Mouse (Mus musculus) limb, embryonic 11.5 days (tissue): Measurements from ENCODE around the gene Ptprk. TPM values are rescaled to one million over a fixed set of nuclear protein-coding genes. Genes with fewer than 3 reads are reported as not detected.

ENCODE experiments used
- ATAC-seq: fragments of 200-750 bp; cut with Nextera tagmentation; 2 replicates; pipeline ENCODE4 v1.8.0; 2017; ENCODE audit warnings: low read depth; ENCODE audit not compliant: insufficient number of reproducible peaks, low FRiP score, low TSS enrichment
- DNase-seq: peaks from one replicate; pipeline ENCODE4 v3.0.0-alpha.2; 2015; ENCODE audit warnings: low spot score
- H3K27ac ChIP-seq: fragments of 300-500 bp; sonication (generic); replicated peaks from 2 replicates; pipeline ENCODE4 v1.5.1; 2014; ENCODE audit warnings: low read depth, mild to moderate bottlenecking, low read length
- H3K27me3 ChIP-seq: fragments of 300-500 bp; sonication (generic); 2 replicates; pipeline ENCODE4 v1.6.1; 2014; ENCODE audit warnings: mild to moderate bottlenecking, low read length, mixed read lengths; ENCODE audit not compliant: control insufficient read depth, insufficient read depth
- H3K36me3 ChIP-seq: fragments of 300-500 bp; sonication (generic); 2 replicates; pipeline ENCODE4 v1.6.1; 2014; ENCODE audit warnings: mild to moderate bottlenecking, low read length, moderate library complexity, mixed read lengths; ENCODE audit not compliant: control insufficient read depth, insufficient read depth
- H3K4me1 ChIP-seq: fragments of 300-500 bp; sonication (generic); 2 replicates; pipeline ENCODE4 v1.6.1; 2014; ENCODE audit warnings: low read length, mixed read lengths; ENCODE audit not compliant: control insufficient read depth, insufficient read depth
- H3K4me2 ChIP-seq: fragments of 300-500 bp; sonication (generic); 2 replicates; pipeline ENCODE4 v1.6.1; 2014; ENCODE audit warnings: low read depth, mild to moderate bottlenecking, moderate library complexity; ENCODE audit not compliant: severe bottlenecking
- H3K4me3 ChIP-seq: fragments of 300-500 bp; sonication (generic); 2 replicates; pipeline ENCODE4 v1.5.1; 2014; ENCODE audit warnings: low read depth, low read length
- H3K9ac ChIP-seq: fragments of 300-500 bp; sonication (generic); 2 replicates; pipeline ENCODE4 v1.6.1; 2014; ENCODE audit warnings: mild to moderate bottlenecking, low read length
- H3K9me3 ChIP-seq: fragments of 300-500 bp; sonication (generic); 2 replicates; pipeline ENCODE4 v1.6.1; 2016; ENCODE audit warnings: low read length; ENCODE audit not compliant: control insufficient read depth
- WGBS: fragments of 180-500 bp; shearing (Covaris S2); extraction: QIAGEN DNeasy Blood & Tissue Kit; methylation state at CpG from one replicate; pipeline ENCODE4 v1.1.7; 2014; 5-methylcytosine and 5-hydroxymethylcytosine counted together
- polyA plus RNA-seq: library from polyadenylated mRNA; unstranded; fragments of >200 nt; fragmentation: Nextera tagmentation; extraction: Ambion mirVana; gene quantifications from 2 replicates; pipeline ENCODE4 v1.2.1, GENCODE M21; 2014

The Ptprk gene
- polyA plus RNA-seq, 1 experiment from 2014 or later: 38.4 TPM

GRCm38 (mm10) chr10:28097637-28098036 lies 23.0 kb downstream of the Ptprk start:
- ATAC-seq: no peak
- WGBS: 10% methylated on average over 7 of the region's 7 CpGs

GRCm38 (mm10) chr10:28098923-28099322 lies 24.3 kb downstream of the Ptprk start:
- no peaks in the 10 kb centered on the region for H3K36me3 ChIP-seq
- H3K9ac ChIP-seq: no peak overlapping the region
- ATAC-seq (no peak), DNase-seq (no peak)
- H3K9me3 ChIP-seq: no peaks in the 10 kb centered on the region
- H3K27ac ChIP-seq: no peak overlapping the region
- no peak overlapping the region for H3K4me2 ChIP-seq
- H3K4me3 ChIP-seq: no peak overlapping the region
- WGBS: 48% methylated on average over 2 of the region's 2 CpGs
- H3K4me1 ChIP-seq: peaks cover 3% of the 10 kb centered on the region; the same call in 1 of the 2 replicates
- no peaks in the 10 kb centered on the region for H3K27me3 ChIP-seq

More at GRCm38 (mm10) chr10:28097637-28098036, 23.0 kb downstream of the Ptprk start:
- peak; percentile 44 for DNase-seq
- Histone ChIP-seq H3K9ac (no peak overlapping the region), H3K27me3 (no peaks in the 10 kb centered on the region), H3K9me3 (no peaks in the 10 kb centered on the region), H3K4me1 (peaks cover 3% of the 10 kb centered on the region; the same call in 1 of the 2 replicates), H3K36me3 (no peaks in the 10 kb centered on the region), H3K27ac (no peak overlapping the region), H3K4me3 (no peak overlapping the region), H3K4me2 (no peak overlapping the region; the same call in 1 of the 2 replicates)

GRCm38 (mm10) chr10:28103406-28103906 lies 28.8 kb downstream of the Ptprk start:
- 94% methylated on average over 4 of the region's 4 CpGs for WGBS
- no peak for DNase-seq
- H3K9ac ChIP-seq: no peak overlapping the region
- no peaks in the 10 kb centered on the region for H3K27me3 ChIP-seq
- no peak overlapping the region for H3K27ac ChIP-seq
- no peaks in the 10 kb centered on the region for H3K9me3 ChIP-seq
- ATAC-seq: no peak
- no peak overlapping the region for H3K4me2 ChIP-seq
- H3K4me3 ChIP-seq: no peak overlapping the region
- no peaks in the 10 kb centered on the region for H3K36me3 ChIP-seq
- H3K4me1 ChIP-seq: no peaks in the 10 kb centered on the region

GRCm38 (mm10) chr10:28103924-28104323 lies 29.3 kb downstream of the Ptprk start:
- WGBS: 82% methylated on average over 2 of the region's 2 CpGs

GRCm38 (mm10) chr10:28105247-28105646 lies 30.6 kb downstream of the Ptprk start:
- DNase-seq (no peak), ATAC-seq (no peak)
- Histone ChIP-seq H3K27ac (no peak overlapping the region), H3K4me2 (no peak overlapping the region), H3K4me3 (no peak overlapping the region), H3K9ac (no peak overlapping the region), H3K4me1 (no peaks in the 10 kb centered on the region), H3K36me3 (no peaks in the 10 kb centered on the region), H3K9me3 (no peaks in the 10 kb centered on the region), H3K27me3 (no peaks in the 10 kb centered on the region)
- WGBS: 91% methylated on average over 6 of the region's 6 CpGs

More at GRCm38 (mm10) chr10:28103924-28104323, 29.3 kb downstream of the Ptprk start:
- Histone ChIP-seq H3K27me3 (no peaks in the 10 kb centered on the region), H3K9me3 (no peaks in the 10 kb centered on the region), H3K9ac (no peak overlapping the region), H3K4me2 (no peak overlapping the region), H3K4me3 (no peak overlapping the region), H3K36me3 (no peaks in the 10 kb centered on the region), H3K27ac (no peak overlapping the region), H3K4me1 (no peaks in the 10 kb centered on the region)
- DNase-seq: no peak
- no peak for ATAC-seq

- Histone ChIP-seq H3K36me3 (no peaks in the 10 kb centered on the region), H3K4me3 (no peak overlapping the region), H3K27ac (no peak overlapping the region), H3K4me2 (no peak overlapping the region), H3K9ac (no peak overlapping the region), H3K9me3 (no peaks in the 10 kb centered on the region), H3K27me3 (no peaks in the 10 kb centered on the region), H3K4me1 (no peaks in the 10 kb centered on the region)
- DNase-seq: no peak
- 66% methylated on average over 8 of the region's 8 CpGs for whole genome bisulfite sequencing
- ATAC-seq: no peak
Measured at GRCm38 (mm10) chr10:28112826-28113589, 38.4 kb downstream of the Ptprk start.

- 72% methylated on average over 3 of the region's 3 CpGs for WGBS
- ATAC-seq (no peak), DNase-seq (no peak)
- Histone ChIP-seq H3K4me3 (no peak overlapping the region), H3K9ac (no peak overlapping the region), H3K4me1 (no peaks in the 10 kb centered on the region), H3K36me3 (no peaks in the 10 kb centered on the region), H3K4me2 (no peak overlapping the region), H3K27me3 (no peaks in the 10 kb centered on the region), H3K27ac (no peak overlapping the region), H3K9me3 (no peaks in the 10 kb centered on the region)
Measured at GRCm38 (mm10) chr10:28113879-28114278, 39.3 kb downstream of the Ptprk start.

GRCm38 (mm10) chr10:28116982-28117381 lies 42.4 kb downstream of the Ptprk start:
- DNase-seq (no peak), ATAC-seq (no peak)
- H3K27ac ChIP-seq: no peak overlapping the region
- H3K9ac ChIP-seq: no peak overlapping the region
- no peaks in the 10 kb centered on the region for H3K4me1 ChIP-seq
- no peak overlapping the region for H3K4me2 ChIP-seq
- H3K9me3 ChIP-seq: no peaks in the 10 kb centered on the region
- no peaks in the 10 kb centered on the region for H3K36me3 ChIP-seq
- no peak overlapping the region for H3K4me3 ChIP-seq
- H3K27me3 ChIP-seq: no peaks in the 10 kb centered on the region
